In the genomic region with DNA sequence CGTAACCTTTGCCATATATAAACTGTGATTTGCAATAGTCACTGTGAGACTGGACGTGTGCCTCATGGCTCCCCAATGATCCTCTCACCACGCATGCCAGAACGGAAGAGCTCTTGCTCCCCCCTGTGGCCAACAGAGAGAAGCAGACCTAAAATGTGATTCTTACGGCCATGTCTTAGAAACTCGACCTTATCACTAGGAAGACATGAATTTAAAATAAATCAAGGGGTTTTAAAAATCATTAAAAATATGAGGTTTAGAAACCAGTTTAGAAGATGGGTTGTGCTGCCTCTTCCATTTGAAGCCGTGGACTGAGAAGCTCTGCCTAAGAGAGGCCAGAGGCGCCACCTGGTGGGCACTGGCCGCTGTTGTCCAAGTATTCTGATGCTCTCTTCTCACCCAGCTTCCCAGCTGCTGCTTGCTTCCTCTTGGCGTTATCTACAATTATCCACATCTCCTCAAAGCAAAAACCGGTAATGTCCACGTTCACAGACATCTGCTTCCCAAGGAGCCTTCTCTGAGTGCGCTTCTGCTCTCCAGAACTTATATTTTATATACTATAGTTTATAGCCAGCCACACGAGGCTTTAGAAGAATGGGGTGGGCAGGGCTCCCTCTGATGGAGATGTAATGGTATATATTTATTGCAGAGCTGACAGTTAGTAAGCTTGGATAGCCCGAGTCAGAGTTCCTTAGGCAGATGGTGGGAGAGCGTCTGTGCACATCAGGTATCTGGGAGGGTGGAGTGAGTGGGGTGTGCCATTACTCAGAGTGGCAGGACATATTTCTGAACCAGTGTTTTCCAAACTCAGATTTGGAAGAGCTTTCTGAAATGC, we compare ENCODE assay signal across 8 mouse cellular contexts. TPM values are rescaled to one million over a fixed set of nuclear protein-coding genes. Genes with fewer than 3 reads are reported as not detected.
DNase-seq lines count a peak whose midpoint lies in the region; ATAC-seq and TF ChIP-seq lines count a peak whose summit lies in the region.

No protein-coding gene starts in this region.

- H3K4me3 ChIP-seq in hindbrain, embryonic 10.5 days, result peak overlapping the region; percentile 47
- peak overlapping the region; percentile 29 for H3K4me3 ChIP-seq in lung, embryonic 15.5 days
- H3K4me3 ChIP-seq in thymus, adult 2 months (ENCODE audit: control insufficient read depth, insufficient read depth, low read length), result no peak overlapping the region

- no peaks in the 10 kb centered on the region for H3K9me3 ChIP-seq in hindbrain, embryonic 10.5 days
- no peaks in the 10 kb centered on the region for H3K9me3 ChIP-seq in lung, embryonic 15.5 days

- peak; percentile 96 for ATAC-seq in frontal cortex, adult (ENCODE audit: low TSS enrichment)
- peak; percentile 69; the same call in 1 of the 2 replicates for ATAC-seq in lung, embryonic 15.5 days (ENCODE audit: borderline replicate concordance, extremely low read depth, low FRiP score, low TSS enrichment)

- peaks cover 12% of the 10 kb centered on the region; the same call in 1 of the 2 replicates for H3K27me3 ChIP-seq in hindbrain, embryonic 10.5 days (ENCODE audit: insufficient read depth, poor library complexity, severe bottlenecking)
- H3K27me3 ChIP-seq in lung, embryonic 15.5 days, result no peaks in the 10 kb centered on the region
- no peaks in the 10 kb centered on the region for H3K27me3 ChIP-seq in thymus, adult 2 months (ENCODE audit: control insufficient read depth, insufficient read depth, low read length)

- H3K4me2 ChIP-seq in lung, embryonic 15.5 days, result peak overlapping the region; percentile 52

- H3K27ac ChIP-seq in hindbrain, embryonic 10.5 days, result peak overlapping the region; percentile 79
- H3K27ac ChIP-seq in lung, embryonic 15.5 days, result no peak overlapping the region
- no peak overlapping the region for H3K27ac ChIP-seq in thymus, adult 2 months (ENCODE audit: control insufficient read depth, insufficient read depth, low read length)

- H3K4me1 ChIP-seq in hindbrain, embryonic 10.5 days (replicated peaks), result peaks cover 7% of the 10 kb centered on the region
- peaks cover 13% of the 10 kb centered on the region; the same call in 1 of the 2 replicates for H3K4me1 ChIP-seq in lung, embryonic 15.5 days
- no peaks in the 10 kb centered on the region for H3K4me1 ChIP-seq in thymus, adult 2 months (replicated peaks; ENCODE audit: control insufficient read depth, insufficient read depth, low read length)

- TF ChIP-seq POLR2A in thymus, adult 2 months (IDR thresholded peaks at IDR 0.05; ENCODE audit: control insufficient read depth, extremely low read depth, insufficient read depth, low read length, poor library complexity), result no peak

- peak; percentile 71 for DNase-seq in MEL-GATA-1-ER (ENCODE audit: extremely low read depth, low read depth)
- DNase-seq in cerebellum, adult 8-10 months, result peak; percentile 58
- peak; percentile 84 for DNase-seq in hindbrain, embryonic 10.5 days (ENCODE audit: low spot score)
- DNase-seq in layer of hippocampus, adult 9-10 months (ENCODE audit: low spot score), result peak; percentile 72
- peak; percentile 25 for DNase-seq in ovary, adult 18-20 months (ENCODE audit: low spot score)
- DNase-seq in thymus, adult 2 months, result peak; percentile 82

- H3K36me3 ChIP-seq in hindbrain, embryonic 10.5 days, result no peaks in the 10 kb centered on the region
- H3K36me3 ChIP-seq in lung, embryonic 15.5 days, result no peaks in the 10 kb centered on the region
- H3K36me3 ChIP-seq in thymus, adult 2 months (ENCODE audit: control insufficient read depth, insufficient read depth, low read length), result no peaks in the 10 kb centered on the region

- 7% methylated on average over 16 of the region's 16 CpGs for WGBS in hindbrain, embryonic 10.5 days
- 4% methylated on average over 16 of the region's 16 CpGs for WGBS in lung, embryonic 15.5 days
- 33% methylated on average over 16 of the region's 16 CpGs for WGBS in thymus, adult 2 months

- 0 out of 2 replicates have a peak overlapping the region, but pooled peaks have one; percentile 21 for H3K9ac ChIP-seq in lung, embryonic 15.5 days

- TF ChIP-seq CTCF in thymus, adult 2 months (IDR thresholded peaks at IDR 0.05; ENCODE audit: borderline replicate concordance, control insufficient read depth, extremely low read depth, insufficient read depth, low read length, poor library complexity), result peak; percentile 95

RNA-seq across cellular contexts. Expression of gene Mcoln2, which starts 28.3 kb away (rescaled TPM):
- 0.41 and 0.62 TPM in 2 replicates for polyA plus RNA-seq in hindbrain, embryonic 10.5 days (2016; fragmentation: Nextera tagmentation; extraction: Ambion mirVana)
- polyA plus RNA-seq in lung, embryonic 15.5 days (2015; fragmentation: Nextera tagmentation; extraction: Ambion mirVana), result 0.91 and 2.3 TPM in 2 replicates
- polyA plus RNA-seq in thymus, adult 2 months (2012; rRNA removed), result 3.3 and 3.5 TPM in 2 replicates

RNA-seq across cellular contexts. Expression of gene Lpar3, which starts 42.8 kb away (rescaled TPM):
- polyA plus RNA-seq in hindbrain, embryonic 10.5 days (2016; fragmentation: Nextera tagmentation; extraction: Ambion mirVana), result 0.68 and 1.00 TPM in 2 replicates
- 2.4 and 2.5 TPM in 2 replicates for polyA plus RNA-seq in lung, embryonic 15.5 days (2015; fragmentation: Nextera tagmentation; extraction: Ambion mirVana)
- 1.9 and 2.3 TPM in 2 replicates for polyA plus RNA-seq in thymus, adult 2 months (2012; rRNA removed)

Comparison
In these comparisons a context has a peak if more than half of its experiments do, and no peak if none do; other contexts are left out.
1. DNase-seq: peak in every context shown above with its lines; median percentile 84 in hindbrain, embryonic 10.5 days; 82 in thymus, adult 2 months; 72 in layer of hippocampus, adult 9-10 months; 71 in MEL-GATA-1-ER; 58 in cerebellum, adult 8-10 months; 25 in ovary, adult 18-20 months.